Mouse (Mus musculus) liver, postnatal 0 days (tissue): ENCODE results near the gene Per1.

Experiments
- CTCF ChIP-seq: sonication (generic); IDR thresholded peaks from 2 replicates; pipeline ENCODE4 v1.5.1; 2016; ENCODE audit warnings: antibody characterized with exemption, low read depth
- EP300 ChIP-seq: IDR thresholded peaks from 2 replicates; pipeline ENCODE4 v1.6.1; 2016; ENCODE audit warnings: antibody characterized with exemption, low read depth, mild to moderate bottlenecking

DNA sequence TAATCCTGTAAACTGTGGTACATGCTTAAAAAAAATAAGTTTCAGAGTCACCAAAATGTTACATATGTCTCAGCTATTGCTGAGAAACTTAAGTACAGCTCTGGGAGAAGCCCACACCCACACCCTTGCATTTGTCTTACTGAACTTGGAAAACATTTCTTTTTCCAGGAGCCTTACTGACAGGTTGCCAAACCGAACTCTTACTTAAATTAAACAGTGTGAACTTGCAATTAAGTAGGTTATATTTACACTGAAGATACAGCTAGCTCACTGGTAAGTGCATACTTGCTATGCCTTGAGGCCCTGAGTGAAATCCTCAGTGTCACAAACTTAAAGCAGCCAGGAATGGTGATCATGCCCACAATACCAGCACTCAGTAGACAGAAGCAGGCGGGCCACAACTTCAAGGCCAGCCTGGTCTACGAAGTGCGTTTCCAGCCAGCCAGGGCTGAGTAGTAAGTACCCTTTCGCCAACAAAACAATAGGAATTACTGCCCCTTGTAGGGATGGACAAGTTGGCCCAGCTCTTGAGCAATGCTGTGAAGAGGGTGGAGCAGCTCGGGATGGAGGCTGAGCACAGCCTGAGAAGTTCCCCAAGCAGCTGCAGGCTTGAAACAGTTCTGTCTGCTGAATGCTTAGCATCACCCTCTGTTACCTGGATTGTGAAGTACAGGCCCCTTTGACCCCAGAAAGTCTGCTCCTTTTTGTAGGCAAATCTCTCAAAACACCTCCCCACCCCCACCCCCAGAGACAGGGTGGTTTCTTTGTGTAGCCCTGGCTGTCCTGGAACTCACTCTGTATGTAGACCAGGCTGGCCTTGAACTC lies 20.9 kb upstream of the Per1 start:
- no peak for TF ChIP-seq CTCF
- TF ChIP-seq EP300, result no peak
